Mouse (Mus musculus) thymus, adult 18-20 months (tissue): Measurements from ENCODE around the gene Cd247.
"Not testable (repeated sequence)": the region's sequence is repeated elsewhere in the genome, so short reads cannot be mapped to it uniquely, and the experiment has no call there.

Experiments
- DNase-seq, 2 experiments: peaks; one replicate each; pipeline ENCODE4 v3.0.0; 2022; ENCODE audit warnings: mixed read lengths in 2 of 2

Gene Cd247

GRCm38 (mm10) chr1:165788511-165788910, at the start of gene Cd247:
TSS of gene Cd247 (plus strand) at chr1:165788681.
- DNase-seq, result peak; percentile 65 to 83

GRCm38 (mm10) chr1:165738985-165739384, 49.5 kb upstream of the Cd247 start:
- no peak for DNase-seq

GRCm38 (mm10) chr1:165741989-165742388, 46.5 kb upstream of the Cd247 start:
- no peak for DNase-seq

GRCm38 (mm10) chr1:165748053-165748452, 40.4 kb upstream of the Cd247 start:
- no peak for DNase-seq

GRCm38 (mm10) chr1:165751142-165751541, 37.3 kb upstream of the Cd247 start:
- no peak for DNase-seq

- DNase-seq, result no peak
These were observed 36.6 kb upstream of the Cd247 start for GRCm38 (mm10) chr1:165751838-165752237.

- no peak for DNase-seq
These were observed 34.3 kb upstream of the Cd247 start for GRCm38 (mm10) chr1:165754205-165754604.

GRCm38 (mm10) chr1:165755194-165755593, 33.3 kb upstream of the Cd247 start:
- DNase-seq, result no peak

GRCm38 (mm10) chr1:165761522-165762305, 26.8 kb upstream of the Cd247 start:
- no peak for DNase-seq

- not testable (repeated sequence) for DNase-seq
These were observed 26.0 kb upstream of the Cd247 start for GRCm38 (mm10) chr1:165762498-165762897.

- DNase-seq, result no peak
These were observed 25.4 kb upstream of the Cd247 start for GRCm38 (mm10) chr1:165762914-165763634.

GRCm38 (mm10) chr1:165763635-165764372, 24.7 kb upstream of the Cd247 start, which contains the start of gene Creg1:
TSS of gene Creg1 (plus strand) at chr1:165763746.
- DNase-seq, result peak; percentile 92 to 93

GRCm38 (mm10) chr1:165764571-165764970, 23.9 kb upstream of the Cd247 start:
- DNase-seq, result no peak

- DNase-seq, result no peak
These were observed 23.4 kb upstream of the Cd247 start for GRCm38 (mm10) chr1:165765041-165765440.

GRCm38 (mm10) chr1:165765651-165766294, 22.7 kb upstream of the Cd247 start:
- DNase-seq, result no peak

- DNase-seq, result no peak
These were observed 22.1 kb upstream of the Cd247 start for GRCm38 (mm10) chr1:165766295-165766890.

GRCm38 (mm10) chr1:165768894-165769512, 19.5 kb upstream of the Cd247 start:
- no peak for DNase-seq

- no peak for DNase-seq
These were observed 18.2 kb upstream of the Cd247 start for GRCm38 (mm10) chr1:165770181-165770759.

- peak; percentile 47 to 55 for DNase-seq
These were observed 17.0 kb upstream of the Cd247 start for GRCm38 (mm10) chr1:165771491-165771897.

GRCm38 (mm10) chr1:165771998-165772397, 16.5 kb upstream of the Cd247 start:
- no peak for DNase-seq

GRCm38 (mm10) chr1:165775518-165776294, 12.8 kb upstream of the Cd247 start:
- peak in 1 of 2 experiments; percentile 55 for DNase-seq
